Mouse (Mus musculus) mesoderm, embryonic 11.5 days (tissue): ENCODE data around the gene Rasgrf2.

ENCODE experiments used
- DNase-seq: peaks from one replicate; pipeline ENCODE4 v3.0.0-alpha.2; 2012; ENCODE audit warnings: low read depth, low spot score

Rasgrf2 gene

GRCm38 (mm10) chr13:91881837-91882480 lies 249.5 kb downstream of the Rasgrf2 start:
- DNase-seq = peak; percentile 56

GRCm38 (mm10) chr13:91880256-91880655 lies 251.2 kb downstream of the Rasgrf2 start:
- no peak for DNase-seq

- no peak for DNase-seq
Observed at GRCm38 (mm10) chr13:91877996-91878395, 253.5 kb downstream of the Rasgrf2 start.

- DNase-seq = no peak
Observed at GRCm38 (mm10) chr13:91877350-91877749, 254.1 kb downstream of the Rasgrf2 start.

GRCm38 (mm10) chr13:91876741-91877349 lies 254.6 kb downstream of the Rasgrf2 start, which contains the start of gene Ckmt2:
Gene Ckmt2 (minus strand): TSS chr13:91876885.
- DNase-seq = no peak

GRCm38 (mm10) chr13:91875581-91875980 lies 255.9 kb downstream of the Rasgrf2 start:
- no peak for DNase-seq

GRCm38 (mm10) chr13:91874565-91874964 lies 256.9 kb downstream of the Rasgrf2 start:
- DNase-seq = no peak

- no peak for DNase-seq
Observed at GRCm38 (mm10) chr13:91873734-91874329, 257.6 kb downstream of the Rasgrf2 start.

GRCm38 (mm10) chr13:91868577-91868976 lies 262.9 kb downstream of the Rasgrf2 start:
- DNase-seq = no peak

GRCm38 (mm10) chr13:91858835-91859234 lies 272.6 kb downstream of the Rasgrf2 start:
- no peak for DNase-seq

- no peak for DNase-seq
Observed at GRCm38 (mm10) chr13:91857427-91857826, 274.0 kb downstream of the Rasgrf2 start.

- no peak for DNase-seq
Observed at GRCm38 (mm10) chr13:91854412-91854811, 277.0 kb downstream of the Rasgrf2 start.
